Mouse (Mus musculus) bone marrow, adult 2 months (tissue): Measurements from ENCODE around the gene Cadm3.

Experiments
- CTCF ChIP-seq: fragments of 200-500 bp; IDR thresholded peaks from 2 replicates; pipeline ENCODE4 v1.5.1; 2011; ENCODE audit warnings: low read length, control low read depth; ENCODE audit not compliant: control insufficient read depth, insufficient read depth
- POLR2A ChIP-seq: fragments of 200-500 bp; IDR thresholded peaks from 2 replicates; pipeline ENCODE4 v1.6.1; 2011; ENCODE audit warnings: low read depth, mild to moderate bottlenecking, control low read depth, low read length, borderline replicate concordance; ENCODE audit not compliant: control insufficient read depth

- TF ChIP-seq CTCF (no peak), POLR2A (no peak)
Measured at GRCm38 (mm10) chr1:173411863-173412262, 44.4 kb upstream of the Cadm3 start.
